Mouse (Mus musculus) megakaryocyte-erythroid progenitor cell, adult 5-6 weeks (primary cell): ENCODE results near the gene Dctn2. TPM values are rescaled to one million over a fixed set of nuclear protein-coding genes. Genes with fewer than 3 reads are reported as not detected.

Experiments used
- ATAC-seq: replicated peaks from 2 replicates; pipeline ENCODE4 v1.8.0; 2016; ENCODE audit warnings: mild to moderate bottlenecking, inconsistent platforms; ENCODE audit not compliant: severe bottlenecking, poor library complexity, low FRiP score, low TSS enrichment
- total RNA-seq, 2 experiments: library from RNA; stranded (forward) in 1 of 2; stranded (reverse) in 1 of 2; fragments of 200-1000, 215-1000 nt in 1 of 2; fragments of >200 nt in 1 of 2; fragmentation: Nextera tagmentation in 1 of 2; gene quantifications; 2 replicates each; pipeline ENCODE4 v1.2.3; 2014 to 2017

Gene Dctn2
- total RNA-seq, 2 experiments from 2014 or later: 123 to 124 TPM

GRCm38 (mm10) chr10:127330212-127330611 is 64.0 kb downstream of the Dctn2 start:
- ATAC-seq: no peak

Other genes with a start within 250 kb of the Dctn2 start
- gene Tsfm, start 235.5 kb upstream of the Dctn2 start, total RNA-seq (2014; fragmentation: Nextera tagmentation): 41.6 and 61.2 TPM in 2 replicates
- 55.5 and 63.3 TPM in 2 replicates for gene Tsfm, start 235.5 kb upstream of the Dctn2 start, total RNA-seq (2017)
- 54.1 and 55.2 TPM in 2 replicates for gene Mettl1, start 225.0 kb upstream of the Dctn2 start, total RNA-seq (2014; fragmentation: Nextera tagmentation)
- 24.6 and 25.3 TPM in 2 replicates for gene Mettl1, start 225.0 kb upstream of the Dctn2 start, total RNA-seq (2017)
- not detected in 2 replicates for gene Eef1akmt3, start 224.9 kb upstream of the Dctn2 start, total RNA-seq (2014; fragmentation: Nextera tagmentation)
- gene Eef1akmt3, start 224.9 kb upstream of the Dctn2 start, total RNA-seq (2017): 0.38 TPM in 1 of 2 replicates, not detected in the other
- not detected in 2 replicates for gene Cyp27b1, start 218.1 kb upstream of the Dctn2 start, total RNA-seq (2014; fragmentation: Nextera tagmentation)
- not detected in 2 replicates for gene Cyp27b1, start 218.1 kb upstream of the Dctn2 start, total RNA-seq (2017)
- not detected in 2 replicates for gene March9, start 206.2 kb upstream of the Dctn2 start, total RNA-seq (2014; fragmentation: Nextera tagmentation)
- not detected in 2 replicates for gene March9, start 206.2 kb upstream of the Dctn2 start, total RNA-seq (2017)
- 656 and 761 TPM in 2 replicates for gene Cdk4, start 202.8 kb upstream of the Dctn2 start, total RNA-seq (2014; fragmentation: Nextera tagmentation)
- gene Cdk4, start 202.8 kb upstream of the Dctn2 start, total RNA-seq (2017): 479 and 664 TPM in 2 replicates
- gene Tspan31, start 196.1 kb upstream of the Dctn2 start, total RNA-seq (2014; fragmentation: Nextera tagmentation): 43.9 and 73.9 TPM in 2 replicates
- 28.9 and 55.3 TPM in 2 replicates for gene Tspan31, start 196.1 kb upstream of the Dctn2 start, total RNA-seq (2017)
- 19.7 and 45.9 TPM in 2 replicates for gene Agap2, start 191.1 kb upstream of the Dctn2 start, total RNA-seq (2014; fragmentation: Nextera tagmentation)
- 26.4 and 43.3 TPM in 2 replicates for gene Agap2, start 191.1 kb upstream of the Dctn2 start, total RNA-seq (2017)
- gene Os9, start 145.2 kb upstream of the Dctn2 start, total RNA-seq (2014; fragmentation: Nextera tagmentation): 55.8 and 64.5 TPM in 2 replicates
- 152 and 154 TPM in 2 replicates for gene Os9, start 145.2 kb upstream of the Dctn2 start, total RNA-seq (2017)
- gene B4galnt1, start 101.1 kb upstream of the Dctn2 start, total RNA-seq (2014; fragmentation: Nextera tagmentation): 67.2 and 84.7 TPM in 2 replicates
- gene B4galnt1, start 101.1 kb upstream of the Dctn2 start, total RNA-seq (2017): 18.5 and 23.3 TPM in 2 replicates
- 1.8 TPM in 1 of 2 replicates, not detected in the other for gene Slc26a10, start 85.7 kb upstream of the Dctn2 start, total RNA-seq (2014; fragmentation: Nextera tagmentation)
- gene Slc26a10, start 85.7 kb upstream of the Dctn2 start, total RNA-seq (2017): 1.8 TPM in 1 of 2 replicates, not detected in the other
- gene Arhgef25, start 76.3 kb upstream of the Dctn2 start, total RNA-seq (2014; fragmentation: Nextera tagmentation): 22.7 and 46.0 TPM in 2 replicates
- 35.4 and 35.7 TPM in 2 replicates for gene Arhgef25, start 76.3 kb upstream of the Dctn2 start, total RNA-seq (2017)
- gene Dtx3, start 70.6 kb upstream of the Dctn2 start, total RNA-seq (2014; fragmentation: Nextera tagmentation): 97.0 and 160 TPM in 2 replicates
- 28.5 and 29.5 TPM in 2 replicates for gene Dtx3, start 70.6 kb upstream of the Dctn2 start, total RNA-seq (2017)
- gene Pip4k2c, start 54.8 kb upstream of the Dctn2 start, total RNA-seq (2014; fragmentation: Nextera tagmentation): 58.6 and 59.9 TPM in 2 replicates
- 28.0 and 35.3 TPM in 2 replicates for gene Pip4k2c, start 54.8 kb upstream of the Dctn2 start, total RNA-seq (2017)
- not detected in 2 replicates for gene Kif5a, start 3.0 kb upstream of the Dctn2 start, total RNA-seq (2014; fragmentation: Nextera tagmentation)
- 0.14 and 0.23 TPM in 2 replicates for gene Kif5a, start 3.0 kb upstream of the Dctn2 start, total RNA-seq (2017)
- gene Mbd6, start 22.6 kb downstream of the Dctn2 start, total RNA-seq (2014; fragmentation: Nextera tagmentation): 42.8 and 72.8 TPM in 2 replicates
- gene Mbd6, start 22.6 kb downstream of the Dctn2 start, total RNA-seq (2017): 2.7 and 3.8 TPM in 2 replicates
- gene Mars, start 45.4 kb downstream of the Dctn2 start, total RNA-seq (2014; fragmentation: Nextera tagmentation): 135 and 140 TPM in 2 replicates
- gene Mars, start 45.4 kb downstream of the Dctn2 start, total RNA-seq (2017): 213 and 264 TPM in 2 replicates
- gene Arhgap9, start 55.6 kb downstream of the Dctn2 start, total RNA-seq (2014; fragmentation: Nextera tagmentation): 20.9 and 31.7 TPM in 2 replicates
- 10.5 and 10.8 TPM in 2 replicates for gene Arhgap9, start 55.6 kb downstream of the Dctn2 start, total RNA-seq (2017)
- not detected in 2 replicates for gene Gli1, start 75.6 kb downstream of the Dctn2 start, total RNA-seq (2014; fragmentation: Nextera tagmentation)
- gene Gli1, start 75.6 kb downstream of the Dctn2 start, total RNA-seq (2017): not detected in 2 replicates
- not detected in 2 replicates for gene Inhbe, start 88.0 kb downstream of the Dctn2 start, total RNA-seq (2014; fragmentation: Nextera tagmentation)
- not detected in 2 replicates for gene Inhbe, start 88.0 kb downstream of the Dctn2 start, total RNA-seq (2017)
- not detected in 2 replicates for gene Inhbc, start 104.1 kb downstream of the Dctn2 start, total RNA-seq (2014; fragmentation: Nextera tagmentation)
- not detected in 2 replicates for gene Inhbc, start 104.1 kb downstream of the Dctn2 start, total RNA-seq (2017)
- gene R3hdm2, start 114.0 kb downstream of the Dctn2 start, total RNA-seq (2014; fragmentation: Nextera tagmentation): 46.8 and 49.9 TPM in 2 replicates
- gene R3hdm2, start 114.0 kb downstream of the Dctn2 start, total RNA-seq (2017): 25.3 and 38.5 TPM in 2 replicates
- not detected in 2 replicates for gene Stac3, start 235.3 kb downstream of the Dctn2 start, total RNA-seq (2014; fragmentation: Nextera tagmentation)
- gene Stac3, start 235.3 kb downstream of the Dctn2 start, total RNA-seq (2017): not detected in 2 replicates
- not detected in 2 replicates for gene Ndufa4l2, start 248.6 kb downstream of the Dctn2 start, total RNA-seq (2014; fragmentation: Nextera tagmentation)
- gene Ndufa4l2, start 248.6 kb downstream of the Dctn2 start, total RNA-seq (2017): not detected in 2 replicates